Mouse (Mus musculus) liver, postnatal 0 days (tissue): ENCODE data around the gene Lpar6. TPM values are rescaled to one million over a fixed set of nuclear protein-coding genes. Genes with fewer than 3 reads are reported as not detected.

ENCODE experiments used
- ATAC-seq: fragments of 200-750 bp; cut with Nextera tagmentation; 2 replicates; pipeline ENCODE4 v1.8.0; 2017; ENCODE audit warnings: mild to moderate bottlenecking, moderate library complexity
- DNase-seq: peaks from one replicate; pipeline ENCODE4 v3.0.0-alpha.2; 2016
- H3K27ac ChIP-seq: fragments of 300-500 bp; sonication (generic); 2 replicates; pipeline ENCODE4 v1.5.1; 2014; ENCODE audit warnings: antibody characterized with exemption, moderate library complexity, mild to moderate bottlenecking, low read depth
- H3K27me3 ChIP-seq: fragments of 300-500 bp; sonication (generic); 2 replicates; pipeline ENCODE4 v1.6.1; 2014; ENCODE audit warnings: low read length, control low read depth, mixed read lengths; ENCODE audit not compliant: insufficient read depth
- H3K36me3 ChIP-seq: fragments of 300-500 bp; sonication (generic); replicated peaks from 2 replicates; pipeline ENCODE4 v1.6.1; 2014; ENCODE audit warnings: mild to moderate bottlenecking, control low read depth, low read length, moderate library complexity, mixed read lengths; ENCODE audit not compliant: insufficient read depth
- H3K4me1 ChIP-seq: fragments of 300-500 bp; sonication (generic); 2 replicates; pipeline ENCODE4 v1.6.1; 2014; ENCODE audit warnings: antibody characterized with exemption, mild to moderate bottlenecking, control low read depth; ENCODE audit not compliant: insufficient read depth
- H3K4me2 ChIP-seq: fragments of 300-500 bp; sonication (generic); 2 replicates; pipeline ENCODE4 v1.6.1; 2014; ENCODE audit warnings: low read depth, mild to moderate bottlenecking, low read length, moderate library complexity, mixed read lengths
- H3K4me3 ChIP-seq: fragments of 300-500 bp; sonication (generic); 2 replicates; pipeline ENCODE4 v1.5.1; 2014; ENCODE audit warnings: low read depth, low read length
- H3K9ac ChIP-seq: fragments of 300-500 bp; sonication (generic); replicated peaks from 2 replicates; pipeline ENCODE4 v1.6.1; 2014; ENCODE audit warnings: mild to moderate bottlenecking, moderate library complexity
- H3K9me3 ChIP-seq: fragments of 300-500 bp; sonication (generic); 2 replicates; pipeline ENCODE4 v1.6.1; 2016; ENCODE audit warnings: mild to moderate bottlenecking, control low read depth, low read length, mixed read lengths
- CTCF ChIP-seq: sonication (generic); IDR thresholded peaks from 2 replicates; pipeline ENCODE4 v1.5.1; 2016; ENCODE audit warnings: antibody characterized with exemption, low read depth
- EP300 ChIP-seq: IDR thresholded peaks from 2 replicates; pipeline ENCODE4 v1.6.1; 2016; ENCODE audit warnings: antibody characterized with exemption, low read depth, mild to moderate bottlenecking
- WGBS: fragments of 180-500 bp; shearing (Covaris S2); extraction: QIAGEN DNeasy Blood & Tissue Kit; methylation state at CpG from one replicate; pipeline ENCODE4 v1.1.7; 2014; ENCODE audit not compliant: insufficient replicate concordance; 5-methylcytosine and 5-hydroxymethylcytosine counted together
- polyA plus RNA-seq: library from polyadenylated mRNA; unstranded; fragments of >200 nt; fragmentation: Nextera tagmentation; extraction: Ambion mirVana; gene quantifications from 2 replicates; pipeline ENCODE4 v1.2.1, GENCODE M21; 2015

The Lpar6 gene
- polyA plus RNA-seq, 1 experiment from 2014 or later: 12.2 TPM

- under 1% methylated on average over 20 of the region's 20 CpGs for WGBS
Measured at GRCm38 (mm10) chr14:73238498-73239250, 979 bp downstream of the Lpar6 start.

GRCm38 (mm10) chr14:73239291-73239690 lies 1.6 kb downstream of the Lpar6 start:
- TF ChIP-seq CTCF (no peak), EP300 (no peak)
- ATAC-seq (peak; percentile 51), DNase-seq (peak; percentile 27)
- Histone ChIP-seq H3K27ac (peak overlapping the region; percentile 93), H3K27me3 (no peaks in the 10 kb centered on the region), H3K9ac (peak overlapping the region; percentile 77), H3K36me3 (peaks cover 3% of the 10 kb centered on the region; the same call in 1 of the 2 replicates), H3K9me3 (no peaks in the 10 kb centered on the region), H3K4me1 (peaks cover 6% of the 10 kb centered on the region), H3K4me2 (peak overlapping the region; percentile 64), H3K4me3 (peak overlapping the region; percentile 55)
- 0% methylated on average over 6 of the region's 6 CpGs for WGBS

More at GRCm38 (mm10) chr14:73238498-73239250, 979 bp downstream of the Lpar6 start:
- H3K4me3 ChIP-seq: peak overlapping the region; percentile 55
- DNase-seq (peak; percentile 61), ATAC-seq (peak; percentile 81)
- peaks cover 3% of the 10 kb centered on the region; the same call in 1 of the 2 replicates for H3K36me3 ChIP-seq
- H3K9me3 ChIP-seq: no peaks in the 10 kb centered on the region
- peak overlapping the region; percentile 77 for H3K9ac ChIP-seq
- peak overlapping the region; percentile 64 for H3K4me2 ChIP-seq
- TF ChIP-seq EP300: peak; percentile 9; the same call in 1 of the 2 replicates
- no peak for TF ChIP-seq CTCF
- H3K27me3 ChIP-seq: no peaks in the 10 kb centered on the region
- peaks cover 8% of the 10 kb centered on the region for H3K4me1 ChIP-seq
- peak overlapping the region; percentile 93 for H3K27ac ChIP-seq

DNA sequence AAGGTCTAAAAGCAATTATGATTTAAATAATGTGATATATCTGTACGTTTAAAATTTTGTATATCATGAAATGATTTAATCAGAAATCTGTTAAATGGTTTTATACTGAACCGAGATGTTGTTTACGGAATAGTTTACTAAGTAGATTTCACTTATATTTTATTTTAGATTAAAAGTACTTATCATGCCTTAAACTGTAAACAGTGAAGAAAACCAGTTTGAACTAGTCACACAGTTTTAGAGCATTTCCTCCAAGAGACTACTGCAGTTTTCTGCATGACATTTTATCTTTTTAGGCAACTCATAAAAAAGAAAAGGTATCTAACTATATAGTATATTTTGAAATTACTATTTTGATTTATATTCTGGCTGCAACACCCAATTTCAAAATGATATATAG lies 2.2 kb downstream of the Lpar6 start:
- Histone ChIP-seq H3K9ac (no peak overlapping the region), H3K9me3 (no peaks in the 10 kb centered on the region), H3K27ac (no peak overlapping the region; the same call in 1 of the 2 replicates), H3K36me3 (peaks cover 3% of the 10 kb centered on the region; the same call in 1 of the 2 replicates), H3K4me3 (peak overlapping the region; percentile 55), H3K4me1 (peaks cover under 1% of the 10 kb centered on the region; the same call in 1 of the 2 replicates), H3K27me3 (no peaks in the 10 kb centered on the region), H3K4me2 (peak overlapping the region; percentile 64; the same call in 1 of the 2 replicates)
- ATAC-seq (no peak), DNase-seq (no peak)
- TF ChIP-seq CTCF (no peak), EP300 (no peak)
- 46% methylated on average over 3 of the region's 3 CpGs for WGBS

DNA sequence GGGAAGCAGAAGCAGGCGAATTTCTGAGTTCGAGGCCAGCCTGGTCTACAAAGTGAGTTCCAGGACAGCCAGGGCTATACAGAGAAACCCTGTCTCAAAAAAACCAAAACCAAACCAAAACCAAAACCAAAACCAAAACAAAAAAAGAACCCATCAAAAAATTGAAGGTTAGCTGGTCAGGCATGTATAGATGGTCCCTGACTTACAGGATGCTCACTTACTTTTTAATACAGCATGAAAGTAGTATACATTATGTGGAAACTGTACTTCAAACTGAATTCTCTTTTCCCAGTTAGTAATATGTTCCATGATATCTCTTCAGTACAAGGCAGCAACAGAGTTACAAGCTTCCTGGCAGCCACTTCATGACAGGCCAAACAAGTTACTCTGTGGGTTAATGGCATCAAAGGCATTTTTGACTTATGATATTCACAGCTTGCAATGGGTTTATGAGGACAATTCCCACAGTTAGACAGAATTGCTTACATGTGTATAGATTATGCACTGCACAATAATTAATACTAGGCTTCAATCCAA lies 6.4 kb downstream of the Lpar6 start:
- H3K27me3 ChIP-seq: no peaks in the 10 kb centered on the region
- no peak for ATAC-seq
- WGBS: 83% methylated on average over 2 of the region's 2 CpGs

DNA sequence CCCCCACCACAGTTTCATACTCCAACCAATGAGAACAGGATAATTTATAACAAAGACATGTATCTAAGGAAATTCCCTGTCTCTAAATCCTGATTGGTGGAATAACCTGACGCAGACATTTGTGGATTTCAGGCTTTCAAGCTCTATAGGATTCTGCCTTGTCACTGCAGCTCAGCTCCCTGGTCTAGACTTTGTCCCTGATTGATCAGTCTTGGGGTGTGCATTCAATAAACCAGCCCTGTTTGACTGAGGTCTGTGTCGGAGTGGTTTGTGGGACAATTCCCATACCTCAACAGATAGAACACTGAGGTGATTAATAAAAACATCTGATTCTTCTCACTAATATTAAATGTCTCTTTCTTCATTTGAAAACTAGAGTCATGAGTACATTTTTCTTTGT lies 12.4 kb downstream of the Lpar6 start:
- WGBS: 70% methylated on average over 2 of the region's 2 CpGs
- no peak overlapping the region for H3K4me2 ChIP-seq
- no peak for DNase-seq
- no peaks in the 10 kb centered on the region for H3K9me3 ChIP-seq
- peaks cover 6% of the 10 kb centered on the region for H3K36me3 ChIP-seq
- H3K4me3 ChIP-seq: no peak overlapping the region
- ATAC-seq: peak; percentile 83
- TF ChIP-seq CTCF (no peak), EP300 (peak; percentile 44)
- H3K27me3 ChIP-seq: no peaks in the 10 kb centered on the region
- H3K9ac ChIP-seq: no peak overlapping the region
- peaks cover 10% of the 10 kb centered on the region; the same call in 1 of the 2 replicates for H3K4me1 ChIP-seq
- H3K27ac ChIP-seq: peak overlapping the region; percentile 60; the same call in 1 of the 2 replicates

More for the DNA sequence above, 6.4 kb downstream of the Lpar6 start:
- no peaks in the 10 kb centered on the region; the same call in 1 of the 2 replicates for H3K4me1 ChIP-seq
- no peak overlapping the region for H3K4me3 ChIP-seq
- H3K27ac ChIP-seq: no peak overlapping the region
- no peaks in the 10 kb centered on the region for H3K9me3 ChIP-seq
- H3K36me3 ChIP-seq: peaks cover 3% of the 10 kb centered on the region
- DNase-seq: no peak
- no peak overlapping the region for H3K9ac ChIP-seq
- TF ChIP-seq CTCF: no peak
- no peak for TF ChIP-seq EP300
- no peak overlapping the region for H3K4me2 ChIP-seq

DNA sequence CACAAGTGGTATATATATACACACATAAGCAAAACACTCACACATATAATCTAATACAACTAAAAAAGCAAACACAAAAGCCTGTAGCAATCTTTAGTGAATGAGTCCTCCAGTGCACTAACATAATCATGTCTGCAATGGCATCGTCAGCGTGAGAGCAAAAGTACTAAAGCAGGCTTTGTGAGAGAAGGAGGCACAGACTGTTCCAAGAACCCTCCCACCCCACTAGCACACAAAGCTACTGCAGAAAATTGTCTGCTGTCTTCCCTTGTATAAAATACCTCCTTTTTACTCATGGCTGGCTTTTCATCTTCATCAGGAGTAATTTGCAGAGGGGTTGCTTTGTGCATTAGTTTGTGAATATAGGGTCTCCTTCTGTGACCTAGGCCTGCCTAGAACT lies 14.6 kb downstream of the Lpar6 start:
- no peaks in the 10 kb centered on the region for H3K9me3 ChIP-seq
- no peak overlapping the region for H3K4me2 ChIP-seq
- TF ChIP-seq CTCF (no peak), EP300 (no peak)
- no peak overlapping the region for H3K4me3 ChIP-seq
- ATAC-seq (no peak), DNase-seq (no peak)
- peaks cover 13% of the 10 kb centered on the region for H3K4me1 ChIP-seq
- no peaks in the 10 kb centered on the region for H3K27me3 ChIP-seq
- H3K27ac ChIP-seq: peak overlapping the region; percentile 68
- H3K9ac ChIP-seq: no peak overlapping the region
- peaks cover 3% of the 10 kb centered on the region for H3K36me3 ChIP-seq
- 88% methylated on average over 2 of the region's 2 CpGs for WGBS
